Mouse (Mus musculus) adrenal gland, adult (tissue): ENCODE measurements around the gene Lcn10.
"Not testable (repeated sequence)": the region's sequence is repeated elsewhere in the genome, so short reads cannot be mapped to it uniquely, and the experiment has no call there.

Source experiments
- DNase-seq, 2 experiments: peaks; one replicate each; pipeline ENCODE4 v3.0.0; 2022 to 2023; ENCODE audit warnings: low spot score in 1 of 2; ENCODE audit not compliant: inconsistent age in 2 of 2

Gene Lcn10

DNA sequence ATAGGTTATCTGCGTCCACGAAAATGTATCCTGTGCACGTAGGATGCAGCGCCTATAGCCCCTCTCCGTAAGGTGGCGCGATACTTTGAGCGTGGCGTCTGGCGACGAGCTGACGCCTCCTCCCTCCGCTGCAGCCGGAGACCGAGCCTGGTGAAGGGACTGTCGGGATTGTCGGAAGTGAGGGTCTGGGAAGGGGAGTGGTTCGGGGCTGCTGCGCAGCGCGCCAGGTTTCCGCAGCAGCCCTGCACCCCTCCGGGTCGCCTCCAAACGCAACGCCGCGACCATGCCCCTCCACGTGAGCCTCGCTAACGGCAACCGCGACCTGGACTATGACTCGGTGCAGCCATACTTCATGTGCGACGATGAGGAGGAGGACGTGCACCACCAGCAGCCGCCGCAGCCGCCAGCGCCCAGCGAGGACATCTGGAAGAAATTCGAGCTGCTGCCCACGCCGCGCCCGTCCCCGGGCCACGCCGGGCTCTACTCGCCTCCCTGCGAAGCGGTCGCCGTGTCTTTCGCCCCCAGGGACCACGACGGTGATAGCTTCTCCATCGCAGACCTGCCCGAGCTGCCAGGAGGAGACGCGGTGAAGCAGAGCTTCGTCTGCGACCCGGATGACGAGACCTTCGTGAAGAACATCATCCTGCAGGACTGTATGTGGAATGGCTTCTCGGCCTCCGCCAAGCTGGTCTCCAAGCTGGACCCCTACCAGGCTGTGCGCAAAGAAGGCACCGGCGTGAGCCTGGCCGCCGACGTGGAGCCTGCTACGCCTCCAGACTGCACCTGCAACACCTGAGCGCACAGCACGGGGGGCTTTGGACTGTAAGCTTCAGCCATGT, 24.3 kb downstream of the Lcn10 start, which contains the start of gene Bmyc:
Bmyc (plus strand) TSS at position 97 of the 839 bp plus-strand sequence.
- DNase-seq = peak; percentile 85 to 95

DNA sequence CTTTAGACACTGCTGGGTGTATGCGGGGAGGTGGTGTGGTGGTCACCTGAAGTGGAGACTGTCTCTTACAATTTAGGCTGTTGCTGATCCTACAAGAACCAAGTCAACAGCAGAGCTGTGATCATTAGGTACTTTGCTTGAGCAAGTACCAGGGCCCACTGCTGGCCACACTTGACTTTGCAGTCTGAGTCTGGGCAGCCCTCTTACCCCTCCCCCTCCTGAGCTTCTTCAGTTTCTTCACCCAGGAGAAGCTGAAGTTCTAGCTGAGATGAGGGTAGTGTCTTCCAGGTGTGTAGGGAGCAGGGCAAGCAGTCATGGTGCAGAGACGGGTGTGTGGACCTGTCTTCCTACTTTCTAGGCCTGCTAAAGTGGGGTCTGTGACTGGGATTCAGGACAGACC, 25.6 kb downstream of the Lcn10 start:
- DNase-seq = peak in 1 of 2 experiments; percentile 69

DNA sequence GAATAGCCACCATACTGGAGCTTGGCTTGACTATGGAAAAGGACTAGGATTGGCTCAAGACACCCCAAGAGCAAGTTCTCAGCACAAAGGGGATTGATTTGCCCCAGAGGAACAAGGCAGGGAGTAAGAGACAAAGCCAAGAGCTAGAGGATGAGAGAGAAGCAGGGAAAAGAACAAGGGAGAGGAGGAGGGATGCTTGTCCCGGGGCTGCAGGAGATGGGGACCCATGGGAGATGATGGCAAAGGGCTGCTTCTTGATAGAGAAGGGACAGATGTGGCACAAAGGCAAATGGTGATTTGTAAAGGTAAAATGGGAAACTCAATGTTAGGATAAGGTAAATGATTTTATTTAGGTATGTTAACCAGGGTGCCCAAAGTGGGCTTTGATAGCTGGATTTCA, 26.5 kb downstream of the Lcn10 start:
- not testable (repeated sequence) for DNase-seq

DNA sequence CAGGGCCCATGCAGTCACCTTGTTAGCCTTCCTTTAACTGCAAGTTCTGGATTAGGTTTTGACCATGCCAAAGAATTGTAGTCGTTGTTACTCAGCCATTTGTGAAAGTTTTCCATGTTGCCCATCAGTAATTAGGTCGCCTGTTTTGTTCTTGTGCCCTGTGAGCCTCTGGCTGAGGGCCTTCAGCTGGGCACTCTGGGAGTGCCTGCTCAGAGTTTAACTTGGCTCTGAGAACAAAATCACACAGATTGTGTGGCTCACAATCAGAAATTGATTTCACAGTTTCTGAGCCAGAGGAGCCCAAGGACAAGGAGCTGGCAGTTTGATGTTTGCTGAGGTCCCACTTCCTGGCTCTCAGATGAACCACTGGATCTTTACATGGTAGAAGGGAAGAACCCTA, 27.3 kb downstream of the Lcn10 start:
- not testable (repeated sequence) for DNase-seq

DNA sequence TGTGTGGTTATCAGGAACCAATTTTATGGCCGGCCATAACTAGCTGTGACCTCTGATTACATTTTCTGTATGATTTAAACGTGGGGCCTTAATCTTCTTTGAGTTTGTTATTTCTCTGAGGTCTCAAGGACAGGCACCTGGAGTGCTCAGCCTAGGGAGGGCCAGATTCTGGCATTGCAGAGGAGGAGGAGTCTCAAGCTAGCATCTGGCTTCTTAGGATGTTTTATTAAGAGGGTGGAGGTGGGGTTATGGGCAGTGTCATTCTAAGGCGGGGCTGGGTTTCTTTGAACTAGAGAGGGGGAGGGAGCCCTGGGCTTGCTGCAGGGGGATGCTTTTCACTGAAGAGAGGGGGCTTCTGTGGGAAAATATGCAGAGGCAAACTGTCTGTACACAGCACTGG, 29.1 kb downstream of the Lcn10 start:
- DNase-seq = not testable (repeated sequence)

DNA sequence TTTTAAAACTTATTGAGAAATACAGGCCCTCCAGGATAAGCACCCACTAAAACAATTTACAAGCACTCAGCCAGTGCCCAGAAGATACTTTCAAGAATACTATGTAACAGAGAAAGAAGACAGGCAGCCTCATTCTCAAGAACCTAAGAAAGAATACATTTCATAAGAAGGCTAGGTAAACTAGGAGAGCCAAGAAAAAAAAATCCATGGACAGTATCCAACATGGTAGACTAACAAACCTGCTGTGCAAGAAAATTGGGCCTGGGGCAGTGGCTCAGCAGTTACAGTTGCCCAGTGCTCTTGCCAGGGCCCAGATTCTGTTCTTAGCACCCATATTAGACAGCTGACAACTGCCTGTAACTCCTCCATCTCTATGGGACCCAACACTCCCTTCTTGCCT, 34.7 kb downstream of the Lcn10 start:
- no peak for DNase-seq

DNA sequence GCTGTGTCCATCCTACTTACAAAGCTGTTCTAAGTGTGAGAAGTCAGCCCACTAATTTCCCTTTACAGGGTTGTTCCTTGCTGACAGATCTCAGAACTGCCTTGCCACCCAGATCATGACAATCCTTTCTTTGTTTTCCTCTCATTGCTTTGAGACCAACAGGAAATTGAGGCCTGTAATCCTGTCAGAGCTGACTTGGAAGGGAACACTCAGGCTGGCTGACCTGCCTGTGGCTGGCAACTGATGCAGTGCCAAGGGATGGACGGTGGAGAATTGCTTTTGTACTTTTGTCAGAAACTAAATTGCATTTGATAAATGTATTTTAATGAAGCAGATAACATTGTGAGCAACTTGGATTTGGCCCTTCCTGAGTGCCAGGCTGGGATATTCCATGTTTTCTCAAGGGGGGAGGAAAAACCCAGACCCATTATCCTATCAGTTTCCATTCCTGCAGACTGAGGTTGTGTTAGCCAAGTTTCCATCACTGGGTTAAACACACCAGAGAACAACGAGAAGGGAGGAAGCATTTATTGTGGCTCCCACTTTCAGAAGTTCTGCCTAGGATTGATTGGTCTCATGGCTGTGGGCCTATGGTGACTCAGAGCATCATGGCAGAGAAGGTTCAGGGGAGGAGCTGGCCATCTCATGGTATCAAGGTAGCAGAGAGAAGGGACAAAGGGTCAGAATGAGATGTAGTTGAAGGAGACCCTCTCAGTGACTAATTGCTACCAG, 50.8 kb downstream of the Lcn10 start:
- peak in 1 of 2 experiments; percentile 16 for DNase-seq
